Mouse (Mus musculus) left cerebral cortex, adult 9 months (tissue): ENCODE measurements around the gene Cd164.

Experiments
- DNase-seq, 2 experiments: peaks; one replicate each; pipeline ENCODE4 v3.0.0; 2022; ENCODE audit warnings: low spot score in 2 of 2

Cd164 gene

GRCm38 (mm10) chr10:41518981-41519618 lies at the start of gene Cd164:
Cd164 (plus strand) TSS chr10:41519414.
- DNase-seq, result peak; percentile 69 to 87

GRCm38 (mm10) chr10:41470693-41471092 lies 48.5 kb upstream of the Cd164 start:
- no peak for DNase-seq

- DNase-seq, result no peak
Observed at GRCm38 (mm10) chr10:41472534-41472933, 46.7 kb upstream of the Cd164 start.

DNA sequence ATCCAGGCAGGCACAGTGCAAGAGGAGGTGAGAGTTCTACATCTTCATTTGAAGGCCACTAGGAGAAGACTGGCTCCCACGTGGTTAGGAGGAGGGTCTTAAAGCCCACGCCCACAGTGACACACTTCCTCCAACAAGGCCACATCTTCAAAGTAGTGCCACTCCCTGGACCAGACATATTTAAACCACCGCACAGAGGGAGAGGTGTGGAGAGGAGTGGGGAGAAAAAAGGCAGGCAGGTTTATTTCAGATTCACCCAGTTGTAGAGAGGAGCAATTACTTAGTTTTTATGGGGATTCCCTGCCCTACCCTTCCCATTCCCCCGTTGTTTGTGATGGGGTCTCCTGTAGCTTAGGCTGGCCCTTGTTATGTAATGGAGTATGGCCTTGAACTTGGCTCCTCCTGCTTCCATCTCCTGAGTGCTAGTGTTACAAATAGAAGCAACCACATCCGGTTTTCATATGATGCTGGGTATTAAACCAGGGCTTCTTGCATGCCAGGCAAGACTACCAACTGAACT lies 46.2 kb upstream of the Cd164 start:
- no peak for DNase-seq

- no peak for DNase-seq
Observed at GRCm38 (mm10) chr10:41473782-41474468, 45.3 kb upstream of the Cd164 start.

GRCm38 (mm10) chr10:41474981-41475391 lies 44.2 kb upstream of the Cd164 start:
- DNase-seq, result no peak

- peak in 1 of 2 experiments; percentile 56 for DNase-seq
Observed at GRCm38 (mm10) chr10:41476171-41477017, 42.8 kb upstream of the Cd164 start, which contains the start of gene Mical1. Mical1 (plus strand) TSS chr10:41476314.

DNA sequence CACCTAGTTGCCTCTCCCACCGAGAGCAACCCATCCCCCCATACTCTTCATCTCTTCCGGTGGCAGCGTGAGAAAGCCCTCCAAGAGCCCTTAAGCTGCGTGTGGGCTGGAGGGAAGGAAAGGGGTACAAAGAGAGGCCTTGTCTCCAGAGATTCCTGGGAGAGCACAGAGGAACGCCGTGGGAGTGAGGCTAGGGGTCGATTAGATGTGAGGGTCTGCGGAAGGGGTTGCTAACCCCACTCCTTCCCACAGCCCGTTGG lies 42.3 kb upstream of the Cd164 start:
- DNase-seq, result no peak

DNA sequence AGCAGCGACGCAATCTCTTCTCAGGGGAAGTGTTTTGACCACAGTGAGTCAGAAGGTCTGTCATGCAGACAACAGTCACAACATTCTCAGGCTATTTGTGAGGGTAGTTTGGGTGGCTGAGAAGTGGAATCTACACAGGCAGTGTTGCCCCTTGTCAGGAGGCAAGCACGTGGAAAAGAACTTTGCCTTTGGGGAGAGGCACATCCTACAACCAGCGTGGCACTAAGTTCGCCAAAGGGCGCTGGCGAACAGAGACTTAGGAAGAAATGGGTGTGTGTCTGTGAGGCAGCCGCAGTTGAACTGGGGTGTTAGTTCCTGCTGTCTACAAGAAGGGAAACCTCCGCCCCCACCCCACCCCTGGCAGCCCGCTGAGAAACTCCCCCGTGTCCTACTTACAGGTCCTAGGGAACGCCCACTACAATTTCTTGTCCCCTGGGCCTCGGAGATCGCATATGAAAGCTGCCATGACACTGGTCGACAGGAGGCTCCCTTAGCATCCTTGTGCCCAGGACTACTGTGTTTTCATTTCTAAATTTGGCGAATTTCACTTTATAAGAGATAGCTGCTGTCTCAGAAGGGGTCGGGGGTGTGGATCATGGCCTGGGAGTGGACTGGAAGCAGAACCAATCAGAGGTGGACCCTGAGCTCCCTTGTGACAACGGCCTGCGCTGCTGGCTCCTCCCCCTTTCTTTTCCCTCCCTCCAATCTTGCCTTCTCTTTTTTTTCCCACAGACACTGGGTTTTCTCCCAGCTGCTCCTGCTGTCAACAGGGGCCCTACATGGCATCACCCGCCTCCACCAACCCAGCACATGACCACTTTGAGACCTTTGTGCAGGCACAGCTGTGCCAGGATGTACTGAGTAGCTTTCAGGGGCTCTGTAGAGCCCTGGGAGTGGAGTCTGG lies 41.7 kb upstream of the Cd164 start:
- DNase-seq, result peak; percentile 43 to 58

- no peak for DNase-seq
Observed at GRCm38 (mm10) chr10:41479961-41480360, 39.3 kb upstream of the Cd164 start.

- DNase-seq, result no peak
Observed at GRCm38 (mm10) chr10:41480938-41481880, 38.0 kb upstream of the Cd164 start.

GRCm38 (mm10) chr10:41482446-41482845 lies 36.8 kb upstream of the Cd164 start:
- DNase-seq, result no peak

GRCm38 (mm10) chr10:41485778-41486177 lies 33.4 kb upstream of the Cd164 start:
- no peak for DNase-seq

DNA sequence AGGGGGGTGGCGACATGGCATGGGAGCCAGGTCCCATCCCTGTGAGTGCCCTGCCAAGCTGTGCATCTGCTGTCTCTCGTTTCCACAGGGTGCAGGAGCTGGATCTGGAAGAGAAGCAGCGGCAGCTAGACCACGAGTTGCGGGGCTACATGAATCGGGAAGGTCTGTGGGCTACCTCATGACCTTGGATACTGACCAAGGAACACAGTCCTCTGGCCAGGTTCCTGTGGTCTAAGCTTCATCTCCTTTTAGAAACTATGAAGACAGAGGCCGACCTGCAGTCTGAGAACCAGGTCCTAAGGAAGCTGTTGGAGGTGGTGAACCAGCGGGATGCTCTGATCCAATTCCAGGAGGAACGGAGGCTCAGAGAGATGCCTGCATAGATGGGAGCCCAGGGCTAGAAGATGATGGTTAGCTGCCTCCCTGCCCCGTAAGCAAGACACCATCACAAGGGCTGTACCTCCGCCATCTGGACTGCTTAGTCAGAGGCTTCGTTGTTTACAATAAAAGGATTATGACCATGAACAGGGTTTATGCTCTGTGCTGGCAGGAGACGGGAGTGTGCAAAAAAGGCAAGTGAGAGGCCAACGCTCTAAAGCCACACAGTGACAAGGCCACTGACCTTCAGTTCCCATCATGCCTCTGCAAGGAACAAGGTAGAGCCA lies 32.6 kb upstream of the Cd164 start:
- no peak for DNase-seq

DNA sequence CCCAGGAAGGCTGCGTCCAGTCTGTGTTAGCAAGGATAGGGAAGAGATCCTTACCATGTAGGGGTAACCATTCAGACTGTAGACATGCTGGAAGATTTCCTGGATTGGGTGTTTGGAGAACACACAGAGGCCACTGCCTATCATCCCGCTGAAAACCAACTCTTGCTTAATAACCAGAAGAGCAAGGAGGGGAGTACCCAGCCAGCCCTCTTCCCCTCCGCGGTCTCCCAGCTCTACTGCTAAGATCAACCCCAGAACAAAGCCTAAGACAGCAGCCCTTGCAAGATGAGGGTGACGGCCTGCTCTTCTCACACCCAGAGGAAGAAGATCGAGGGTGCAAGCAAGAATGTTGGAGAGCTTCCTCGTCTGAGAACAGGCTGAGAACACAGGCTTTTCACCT lies 30.3 kb upstream of the Cd164 start:
- DNase-seq, result no peak

GRCm38 (mm10) chr10:41489294-41489693 lies 29.9 kb upstream of the Cd164 start:
- DNase-seq, result no peak

- DNase-seq, result peak; percentile 85 to 94
Observed at GRCm38 (mm10) chr10:41489708-41490517, 29.3 kb upstream of the Cd164 start, which contains the start of the genes Smpd2 and Ppil6. Smpd2 (minus strand) TSS chr10:41490369. Ppil6 (plus strand) TSS chr10:41490439.

DNA sequence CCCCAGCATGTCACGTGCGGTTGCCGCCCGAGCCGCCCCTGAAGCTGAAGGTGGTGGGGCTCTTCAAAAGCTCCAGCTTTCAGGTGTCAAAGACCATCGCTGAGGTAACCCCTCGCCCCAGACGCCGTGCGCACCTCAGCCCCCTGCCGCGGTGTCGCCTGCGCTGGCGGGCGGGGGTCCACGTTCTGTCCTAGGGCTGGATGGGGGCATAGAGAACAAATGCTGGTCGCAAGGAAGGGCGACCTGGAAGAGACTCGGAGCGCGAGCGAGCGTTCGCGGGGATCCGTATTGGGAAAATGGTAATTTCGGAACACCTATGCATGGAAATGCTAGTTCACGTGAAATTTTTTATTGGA lies 28.7 kb upstream of the Cd164 start:
- no peak for DNase-seq

- DNase-seq, result no peak
Observed at GRCm38 (mm10) chr10:41491111-41491510, 28.1 kb upstream of the Cd164 start.
